9 mouse cellular contexts compared by ENCODE assay signal in the genomic region with DNA sequence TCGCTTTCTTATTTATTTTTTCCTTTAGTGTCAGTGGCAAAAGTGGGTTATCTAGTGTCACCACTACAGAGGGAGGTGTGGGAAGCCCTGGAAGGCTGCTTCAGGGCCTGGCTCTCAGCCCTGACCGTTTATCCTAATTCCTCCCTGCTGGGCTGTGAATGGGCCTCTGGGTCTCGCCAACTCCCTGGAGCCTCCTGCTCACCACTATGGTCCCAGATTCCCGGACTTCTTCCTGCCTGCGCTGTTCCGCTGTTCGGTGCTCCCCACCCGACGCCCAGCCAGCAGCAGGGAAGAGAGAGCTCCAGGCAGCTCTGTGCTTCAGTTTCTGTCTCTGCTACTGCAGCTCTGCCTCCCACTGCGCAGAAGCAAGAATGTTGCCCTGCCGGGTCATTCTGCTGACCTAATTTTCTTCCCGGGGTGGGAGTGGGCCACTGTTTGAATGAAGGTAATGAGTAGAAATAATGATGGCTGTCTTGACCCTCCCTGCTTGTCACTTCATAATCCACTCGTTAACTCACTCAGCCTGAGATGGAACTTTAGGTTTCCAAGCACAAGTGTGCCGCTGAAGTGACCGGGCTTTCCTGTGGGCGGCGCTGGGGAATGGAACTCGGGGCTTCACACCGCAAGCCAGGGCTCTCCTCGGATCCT. TPM values are rescaled to one million over a fixed set of nuclear protein-coding genes. Genes with fewer than 3 reads are reported as not detected.
DNase-seq lines count a peak whose midpoint lies in the region; ATAC-seq and TF ChIP-seq lines count a peak whose summit lies in the region.
"Had no signal": no experiment of that assay in that cellular context is flagged by ENCODE, and none has a peak within 500 bp of the region (broad histone marks: within the 10 kb centered on the region; RNA-seq: fewer than 3 reads in every experiment).

No protein-coding gene starts in this region.

- TF ChIP-seq CTCF in liver, adult 2 months (IDR thresholded peaks at IDR 0.05; ENCODE audit: low read depth, low read length) = no peak
- TF ChIP-seq CTCF in midbrain, postnatal 0 days (IDR thresholded peaks at IDR 0.05) = 0 out of 2 replicates have a peak, but pooled peaks have one; percentile 9

- no peak for DNase-seq in liver, adult 2 months (ENCODE audit: extremely low read depth, low read depth, low spot score)
- no peak for DNase-seq in liver
- DNase-seq in heart, postnatal 36 days = peak; percentile 65 to 71
- DNase-seq in limb, embryonic 10.5 days (ENCODE audit: low spot score) = peak; percentile 57
- peak; percentile 32 for DNase-seq in midbrain, postnatal 0 days (ENCODE audit: low spot score)
- DNase-seq in adrenal gland, postnatal 4 days (ENCODE audit: low spot score in 2 of 2) = no peak

- no peaks in the 10 kb centered on the region for H3K36me3 ChIP-seq in liver, adult 2 months (ENCODE audit: control insufficient read depth, insufficient read depth, low read length)
- H3K36me3 ChIP-seq in embryonic facial prominence, embryonic 15.5 days = 0 out of 2 replicates have a peak, but pooled peaks cover 3% of the 10 kb centered on the region
- H3K36me3 ChIP-seq in limb, embryonic 10.5 days = 0 out of 2 replicates have a peak, but pooled peaks cover 4% of the 10 kb centered on the region
- no peaks in the 10 kb centered on the region for H3K36me3 ChIP-seq in midbrain, postnatal 0 days (ENCODE audit: insufficient read depth, low read length)

- no peak overlapping the region for H3K9ac ChIP-seq in liver, adult 2 months (ENCODE audit: low read depth, low read length)
- H3K9ac ChIP-seq in embryonic facial prominence, embryonic 15.5 days = no peak overlapping the region
- H3K9ac ChIP-seq in midbrain, postnatal 0 days (replicated peaks; ENCODE audit: low read length, poor library complexity, severe bottlenecking) = no peak overlapping the region

- ATAC-seq in embryonic facial prominence, embryonic 15.5 days (ENCODE audit: insufficient number of reproducible peaks, low FRiP score, low TSS enrichment, low read depth) = 0 out of 2 replicates have a peak, but pooled peaks have one; percentile 48
- ATAC-seq in midbrain, postnatal 0 days (ENCODE audit: low FRiP score) = no peak
- no peak for ATAC-seq in erythroblast, adult 5-6 weeks (replicated peaks; ENCODE audit: low FRiP score, poor library complexity, severe bottlenecking)
- ATAC-seq: Patski had no signal

- H3K4me1 ChIP-seq in liver, adult 2 months (ENCODE audit: control insufficient read depth, insufficient read depth, low read length) = no peaks in the 10 kb centered on the region; the same call in 1 of the 2 replicates
- H3K4me1 ChIP-seq in embryonic facial prominence, embryonic 15.5 days = peaks cover 29% of the 10 kb centered on the region
- peaks cover 43% of the 10 kb centered on the region for H3K4me1 ChIP-seq in limb, embryonic 10.5 days
- no peaks in the 10 kb centered on the region for H3K4me1 ChIP-seq in midbrain, postnatal 0 days (ENCODE audit: insufficient read depth, low read length)

- H3K79me2 ChIP-seq in liver, adult 2 months (ENCODE audit: control insufficient read depth, insufficient read depth, low read length) = no peaks in the 10 kb centered on the region

- H3K27ac ChIP-seq in liver, adult 2 months (replicated peaks; ENCODE audit: insufficient read depth, low read depth, low read length) = 0 out of 2 replicates have a peak overlapping the region, but pooled peaks have one; percentile 50
- peak overlapping the region; percentile 66 for H3K27ac ChIP-seq in embryonic facial prominence, embryonic 15.5 days (replicated peaks)
- peak overlapping the region; percentile 63 for H3K27ac ChIP-seq in limb, embryonic 10.5 days
- peak overlapping the region; percentile 57 for H3K27ac ChIP-seq in midbrain, postnatal 0 days (ENCODE audit: low read depth, low read length)

- 32% methylated on average over 20 of the region's 20 CpGs for WGBS in liver, adult 2 months
- WGBS in embryonic facial prominence, embryonic 15.5 days = 16% methylated on average over 20 of the region's 20 CpGs
- 14% methylated on average over 20 of the region's 20 CpGs for WGBS in limb, embryonic 10.5 days
- WGBS in midbrain, postnatal 0 days = 15% methylated on average over 20 of the region's 20 CpGs

- no peaks in the 10 kb centered on the region for H3K9me3 ChIP-seq in embryonic facial prominence, embryonic 15.5 days (replicated peaks)
- H3K9me3 ChIP-seq in limb, embryonic 10.5 days (replicated peaks) = no peaks in the 10 kb centered on the region
- no peaks in the 10 kb centered on the region for H3K9me3 ChIP-seq in midbrain, postnatal 0 days (ENCODE audit: low read length)

- H3K27me3 ChIP-seq in liver, adult 2 months (ENCODE audit: control insufficient read depth, insufficient read depth, low read length) = no peaks in the 10 kb centered on the region
- no peaks in the 10 kb centered on the region for H3K27me3 ChIP-seq in embryonic facial prominence, embryonic 15.5 days
- H3K27me3 ChIP-seq in limb, embryonic 10.5 days (ENCODE audit: low read depth, poor library complexity, severe bottlenecking) = no peaks in the 10 kb centered on the region
- H3K27me3 ChIP-seq in midbrain, postnatal 0 days (ENCODE audit: insufficient read depth, low read length) = no peaks in the 10 kb centered on the region
- H3K27me3 ChIP-seq: Patski had no signal

- peak overlapping the region; percentile 29 for H3K4me2 ChIP-seq in embryonic facial prominence, embryonic 15.5 days (replicated peaks)
- H3K4me2 ChIP-seq in midbrain, postnatal 0 days (ENCODE audit: low read depth, low read length, poor library complexity, severe bottlenecking) = peak overlapping the region; percentile 28; the same call in 1 of the 2 replicates

- TF ChIP-seq POLR2A in liver, adult 2 months (IDR thresholded peaks at IDR 0.05; ENCODE audit: extremely low read depth, insufficient read depth, low read length) = no peak

- H3K4me3 ChIP-seq in liver, adult 2 months (ENCODE audit: insufficient read depth, low read depth, low read length) = no peak overlapping the region
- H3K4me3 ChIP-seq in embryonic facial prominence, embryonic 15.5 days (replicated peaks) = peak overlapping the region; percentile 7; the same call in 1 of the 2 replicates
- H3K4me3 ChIP-seq in limb, embryonic 10.5 days = peak overlapping the region; percentile 38
- H3K4me3 ChIP-seq in midbrain, postnatal 0 days (ENCODE audit: low read depth, low read length) = no peak overlapping the region

- intact Hi-C loops in heart, postnatal 36 days (cut with DNase I) = loop anchor here (2.0 to 5.0 kb wide), 2 partner anchors 35 to 42 kb away; no protein-coding TSS in a partner anchor

RNA-seq across cellular contexts. Expression of gene Lrrfip1, which starts 18.7 kb away (rescaled TPM):
- total RNA-seq in liver, adult 2 months (2014; rRNA removed) = 20.1 and 22.4 TPM in 2 replicates
- 3.4 and 4.8 TPM in 2 replicates for polyA plus RNA-seq in liver, adult 2 months (2012; rRNA removed)
- 55.0 and 56.8 TPM in 2 replicates for polyA plus RNA-seq in embryonic facial prominence, embryonic 15.5 days (2015; fragmentation: Nextera tagmentation; extraction: Ambion mirVana)
- 10 to 100 TPM; 69.1 to 80.9 TPM for total RNA-seq in heart, postnatal 36 days (2021)
- 21.2 and 21.7 TPM in 2 replicates for polyA plus RNA-seq in limb, embryonic 10.5 days (2016; fragmentation: Nextera tagmentation; extraction: Ambion mirVana)
- 26.7 and 34.2 TPM in 2 replicates for total RNA-seq in midbrain, postnatal 0 days (2014; rRNA removed)
- polyA plus RNA-seq in midbrain, postnatal 0 days (2015; fragmentation: Nextera tagmentation; extraction: Ambion mirVana) = 41.4 and 48.9 TPM in 2 replicates
- 16.9 and 26.1 TPM in 2 replicates for total RNA-seq in erythroblast, adult 5-6 weeks (2015; ENCODE audit: low replicate concordance)
- total RNA-seq in erythroblast, adult 5-6 weeks (2017; ENCODE audit: low replicate concordance) = 28.5 and 33.3 TPM in 2 replicates
- 10 to 100 TPM; 54.7 to 56.7 TPM for total RNA-seq in adrenal gland, postnatal 4 days (2021)

RNA-seq across cellular contexts. Expression of gene Rab17, which starts 47.8 kb away (rescaled TPM):
- 20.7 and 27.0 TPM in 2 replicates for total RNA-seq in liver, adult 2 months (2014; rRNA removed)
- polyA plus RNA-seq in liver, adult 2 months (2012; rRNA removed) = 14.7 and 18.8 TPM in 2 replicates
- 2.4 and 3.1 TPM in 2 replicates for polyA plus RNA-seq in embryonic facial prominence, embryonic 15.5 days (2015; fragmentation: Nextera tagmentation; extraction: Ambion mirVana)
- 1 to 10 TPM; 2.0 to 2.1 TPM for total RNA-seq in heart, postnatal 36 days (2021)
- 0.34 and 0.69 TPM in 2 replicates for polyA plus RNA-seq in limb, embryonic 10.5 days (2016; fragmentation: Nextera tagmentation; extraction: Ambion mirVana)
- total RNA-seq in midbrain, postnatal 0 days (2014; rRNA removed) = not detected in 2 replicates
- 0.26 and 0.37 TPM in 2 replicates for polyA plus RNA-seq in midbrain, postnatal 0 days (2015; fragmentation: Nextera tagmentation; extraction: Ambion mirVana)
- total RNA-seq in erythroblast, adult 5-6 weeks (2015; ENCODE audit: low replicate concordance) = not detected in 2 replicates
- not detected in 2 replicates for total RNA-seq in erythroblast, adult 5-6 weeks (2017; ENCODE audit: low replicate concordance)
- 1 to 10 TPM; 1.2 to 2.5 TPM for total RNA-seq in adrenal gland, postnatal 4 days (2021)

Comparison
In these comparisons a context has a peak if more than half of its experiments do, and no peak if none do; other contexts are left out.
1. DNase-seq: peak in heart, postnatal 36 days (2 of 2), limb, embryonic 10.5 days (single experiment) and midbrain, postnatal 0 days (single experiment); none in liver, adult 2 months (single experiment), liver (single experiment) and adrenal gland, postnatal 4 days (0 of 2).
2. H3K4me3 ChIP-seq: peak in embryonic facial prominence, embryonic 15.5 days (single experiment) and limb, embryonic 10.5 days (single experiment); none in liver, adult 2 months (single experiment) and midbrain, postnatal 0 days (single experiment).
3. Peak in every context shown above with its lines, with median percentiles within 50 percentile points of each other: H3K27ac ChIP-seq.